Mouse (Mus musculus) intestine, embryonic 14.5 days (tissue): ENCODE results near the gene Ssx2ip. TPM values are rescaled to one million over a fixed set of nuclear protein-coding genes. Genes with fewer than 3 reads are reported as not detected.

ENCODE experiments used
- ATAC-seq: fragments of 200-750 bp; cut with Nextera tagmentation; replicated peaks from 2 replicates; pipeline ENCODE4 v1.8.0; 2017; ENCODE audit warnings: low read depth, moderate number of reproducible peaks, moderate TSS enrichment, moderate library complexity; ENCODE audit not compliant: low FRiP score, low TSS enrichment
- DNase-seq: peaks from one replicate; pipeline ENCODE4 v3.0.0-alpha.2; 2018; ENCODE audit warnings: low spot score
- H3K27ac ChIP-seq: fragments of 300-500 bp; sonication (generic); 2 replicates; pipeline ENCODE4 v1.5.1; 2014; ENCODE audit warnings: low read depth, mild to moderate bottlenecking, control low read depth
- H3K27me3 ChIP-seq: fragments of 300-500 bp; sonication (generic); replicated peaks from 2 replicates; pipeline ENCODE4 v1.6.1; 2014; ENCODE audit warnings: low read length, control low read depth; ENCODE audit not compliant: control insufficient read depth, insufficient read depth
- H3K36me3 ChIP-seq: fragments of 300-500 bp; sonication (generic); 2 replicates; pipeline ENCODE4 v1.6.1; 2014; ENCODE audit warnings: low read length, control low read depth; ENCODE audit not compliant: control insufficient read depth, insufficient read depth
- H3K4me1 ChIP-seq: fragments of 300-500 bp; sonication (generic); replicated peaks from 2 replicates; pipeline ENCODE4 v1.6.1; 2014; ENCODE audit warnings: low read length, control low read depth, mixed read lengths; ENCODE audit not compliant: control insufficient read depth, insufficient read depth
- H3K4me2 ChIP-seq: fragments of 300-500 bp; sonication (generic); 2 replicates; pipeline ENCODE4 v1.6.1; 2014; ENCODE audit warnings: low read length
- H3K4me3 ChIP-seq: fragments of 300-500 bp; sonication (generic); 2 replicates; pipeline ENCODE4 v1.5.1; 2014; ENCODE audit warnings: low read depth, low read length, control low read depth, mixed read lengths
- H3K9ac ChIP-seq: fragments of 300-500 bp; sonication (generic); 2 replicates; pipeline ENCODE4 v1.6.1; 2014; ENCODE audit warnings: mild to moderate bottlenecking, low read length
- H3K9me3 ChIP-seq: fragments of 300-500 bp; sonication (generic); 2 replicates; pipeline ENCODE4 v1.6.1; 2016; ENCODE audit warnings: low read length, control low read depth; ENCODE audit not compliant: control insufficient read depth
- WGBS: fragments of 180-500 bp; shearing (Covaris S2); extraction: QIAGEN DNeasy Blood & Tissue Kit; methylation state at CpG from one replicate; pipeline ENCODE4 v1.1.7; 2014; 5-methylcytosine and 5-hydroxymethylcytosine counted together
- polyA plus RNA-seq: library from polyadenylated mRNA; unstranded; fragments of >200 nt; fragmentation: Nextera tagmentation; extraction: Ambion mirVana; gene quantifications from 2 replicates; pipeline ENCODE4 v1.2.1, GENCODE M21; 2014

Gene Ssx2ip
- polyA plus RNA-seq: 36.3 and 38.1 TPM in 2 replicates

- Histone ChIP-seq H3K4me3 (peak within 1 kb of the TSS; percentile 93), H3K36me3 (no peaks in the 10 kb centered on the region), H3K4me1 (peaks cover 13% of the 10 kb centered on the region; the same call in 1 of the 2 replicates), H3K27ac (peak within 1 kb of the TSS; percentile 63), H3K9ac (peak within 1 kb of the TSS; percentile 86), H3K4me2 (peak within 1 kb of the TSS; percentile 88), H3K27me3 (no peaks in the 10 kb centered on the region), H3K9me3 (no peaks in the 10 kb centered on the region; the same call in 1 of the 2 replicates)
- ATAC-seq (peak; percentile 96), DNase-seq (peak; percentile 100)
- WGBS: under 1% methylated on average over 93 of the region's 100 CpGs
Observed at GRCm38 (mm10) chr3:146404311-146405201, at the start of gene Ssx2ip. Ssx2ip (plus strand) TSS chr3:146404642.

GRCm38 (mm10) chr3:146355146-146355545 lies 49.3 kb upstream of the Ssx2ip start:
- no peaks in the 10 kb centered on the region for H3K4me1 ChIP-seq

GRCm38 (mm10) chr3:146365471-146365870 lies 39.0 kb upstream of the Ssx2ip start:
- Histone ChIP-seq H3K4me3 (no peak overlapping the region), H3K4me1 (no peaks in the 10 kb centered on the region), H3K27me3 (no peaks in the 10 kb centered on the region), H3K27ac (no peak overlapping the region), H3K9me3 (no peaks in the 10 kb centered on the region), H3K36me3 (no peaks in the 10 kb centered on the region), H3K4me2 (no peak overlapping the region), H3K9ac (no peak overlapping the region)
- ATAC-seq (no peak), DNase-seq (no peak)
- WGBS: 91% methylated on average over 9 of the region's 9 CpGs

More at GRCm38 (mm10) chr3:146355146-146355545, 49.3 kb upstream of the Ssx2ip start:
- Histone ChIP-seq H3K36me3 (no peaks in the 10 kb centered on the region), H3K4me3 (no peak overlapping the region), H3K9ac (no peak overlapping the region), H3K9me3 (no peaks in the 10 kb centered on the region), H3K27me3 (no peaks in the 10 kb centered on the region), H3K4me2 (no peak overlapping the region), H3K27ac (no peak overlapping the region)
- DNase-seq (no peak), ATAC-seq (no peak)
- whole genome bisulfite sequencing: 69% methylated on average over 3 of the region's 3 CpGs

- Histone ChIP-seq H3K9me3 (no peaks in the 10 kb centered on the region), H3K4me1 (no peaks in the 10 kb centered on the region), H3K36me3 (no peaks in the 10 kb centered on the region), H3K27ac (no peak overlapping the region), H3K9ac (no peak overlapping the region), H3K4me2 (no peak overlapping the region), H3K27me3 (no peaks in the 10 kb centered on the region), H3K4me3 (no peak overlapping the region)
- DNase-seq (no peak), ATAC-seq (no peak)
- 90% methylated on average over 2 of the region's 2 CpGs for WGBS
Observed at GRCm38 (mm10) chr3:146367058-146367457, 37.4 kb upstream of the Ssx2ip start.

GRCm38 (mm10) chr3:146370553-146371095 lies 33.8 kb upstream of the Ssx2ip start:
- Histone ChIP-seq H3K27me3 (no peaks in the 10 kb centered on the region), H3K9ac (no peak overlapping the region), H3K4me2 (no peak overlapping the region), H3K27ac (no peak overlapping the region), H3K4me3 (no peak overlapping the region), H3K36me3 (no peaks in the 10 kb centered on the region), H3K4me1 (no peaks in the 10 kb centered on the region), H3K9me3 (no peaks in the 10 kb centered on the region)
- DNase-seq (no peak), ATAC-seq (no peak)
- 91% methylated on average over 7 of the region's 7 CpGs for WGBS

GRCm38 (mm10) chr3:146371201-146371600 lies 33.2 kb upstream of the Ssx2ip start:
- Histone ChIP-seq H3K27ac (no peak overlapping the region), H3K4me1 (no peaks in the 10 kb centered on the region), H3K27me3 (no peaks in the 10 kb centered on the region), H3K9ac (no peak overlapping the region), H3K4me2 (no peak overlapping the region), H3K9me3 (no peaks in the 10 kb centered on the region), H3K4me3 (no peak overlapping the region), H3K36me3 (no peaks in the 10 kb centered on the region)
- 79% methylated on average over 5 of the region's 5 CpGs for WGBS
- DNase-seq (no peak), ATAC-seq (no peak)

- ATAC-seq (no peak), DNase-seq (no peak)
- no peaks in the 10 kb centered on the region for H3K27me3 ChIP-seq
- H3K36me3 ChIP-seq: no peaks in the 10 kb centered on the region
- no peak overlapping the region for H3K27ac ChIP-seq
- H3K4me2 ChIP-seq: no peak overlapping the region
- H3K9me3 ChIP-seq: no peaks in the 10 kb centered on the region
- H3K4me3 ChIP-seq: no peak overlapping the region
- H3K9ac ChIP-seq: no peak overlapping the region
- H3K4me1 ChIP-seq: no peaks in the 10 kb centered on the region
- WGBS: 89% methylated on average over 3 of the region's 3 CpGs
Observed at GRCm38 (mm10) chr3:146374596-146375175, 29.8 kb upstream of the Ssx2ip start.

- DNase-seq: no peak
- no peak for ATAC-seq
- 68% methylated on average over 4 of the region's 4 CpGs for WGBS
- H3K9ac ChIP-seq: no peak overlapping the region
- H3K36me3 ChIP-seq: no peaks in the 10 kb centered on the region
- no peak overlapping the region for H3K4me2 ChIP-seq
- no peaks in the 10 kb centered on the region for H3K4me1 ChIP-seq
- no peaks in the 10 kb centered on the region for H3K9me3 ChIP-seq
- no peak overlapping the region for H3K4me3 ChIP-seq
- H3K27me3 ChIP-seq: no peaks in the 10 kb centered on the region
- H3K27ac ChIP-seq: no peak overlapping the region
Observed at GRCm38 (mm10) chr3:146375224-146375657, 29.2 kb upstream of the Ssx2ip start.
